Mouse (Mus musculus): ENCODE results near the gene Prim2. TPM values are rescaled to one million over a fixed set of nuclear protein-coding genes. Genes with fewer than 3 reads are reported as not detected.
"Not testable (repeated sequence)": the region's sequence is repeated elsewhere in the genome, so short reads cannot be mapped to it uniquely, and the experiment has no call there.

Gene Prim2
- total RNA-seq, 1 experiment from 2014 or later, result 17.7 TPM

GRCm38 (mm10) chr1:33663163-33663562 is 6.4 kb downstream of the Prim2 start:
- ATAC-seq (replicated peaks; ENCODE audit: insufficient number of reproducible peaks, low FRiP score, low TSS enrichment, poor library complexity, severe bottlenecking), result no peak

GRCm38 (mm10) chr1:33658302-33658701 is 11.3 kb downstream of the Prim2 start:
- no peak for ATAC-seq (replicated peaks; ENCODE audit: insufficient number of reproducible peaks, low FRiP score, low TSS enrichment, poor library complexity, severe bottlenecking)

GRCm38 (mm10) chr1:33657574-33658149 is 11.9 kb downstream of the Prim2 start:
- no peak for ATAC-seq (replicated peaks; ENCODE audit: insufficient number of reproducible peaks, low FRiP score, low TSS enrichment, poor library complexity, severe bottlenecking)

- no peak for ATAC-seq (replicated peaks; ENCODE audit: insufficient number of reproducible peaks, low FRiP score, low TSS enrichment, poor library complexity, severe bottlenecking)
Measured at GRCm38 (mm10) chr1:33650875-33651274, 18.7 kb downstream of the Prim2 start.

GRCm38 (mm10) chr1:33649534-33650108 is 20.0 kb downstream of the Prim2 start:
- no peak for ATAC-seq (replicated peaks; ENCODE audit: insufficient number of reproducible peaks, low FRiP score, low TSS enrichment, poor library complexity, severe bottlenecking)

GRCm38 (mm10) chr1:33649021-33649420 is 20.6 kb downstream of the Prim2 start:
- ATAC-seq (replicated peaks; ENCODE audit: insufficient number of reproducible peaks, low FRiP score, low TSS enrichment, poor library complexity, severe bottlenecking), result no peak

GRCm38 (mm10) chr1:33647661-33648060 is 21.9 kb downstream of the Prim2 start:
- ATAC-seq (replicated peaks; ENCODE audit: insufficient number of reproducible peaks, low FRiP score, low TSS enrichment, poor library complexity, severe bottlenecking), result no peak

GRCm38 (mm10) chr1:33647173-33647572 is 22.4 kb downstream of the Prim2 start:
- ATAC-seq (replicated peaks; ENCODE audit: insufficient number of reproducible peaks, low FRiP score, low TSS enrichment, poor library complexity, severe bottlenecking), result no peak

- no peak for ATAC-seq (replicated peaks; ENCODE audit: insufficient number of reproducible peaks, low FRiP score, low TSS enrichment, poor library complexity, severe bottlenecking)
Measured at GRCm38 (mm10) chr1:33645689-33646088, 23.9 kb downstream of the Prim2 start.

GRCm38 (mm10) chr1:33641139-33641538 is 28.5 kb downstream of the Prim2 start:
- ATAC-seq (replicated peaks; ENCODE audit: insufficient number of reproducible peaks, low FRiP score, low TSS enrichment, poor library complexity, severe bottlenecking), result no peak

- no peak for ATAC-seq (replicated peaks; ENCODE audit: insufficient number of reproducible peaks, low FRiP score, low TSS enrichment, poor library complexity, severe bottlenecking)
Measured at GRCm38 (mm10) chr1:33640089-33640488, 29.5 kb downstream of the Prim2 start.

GRCm38 (mm10) chr1:33639234-33639633 is 30.4 kb downstream of the Prim2 start:
- no peak for ATAC-seq (replicated peaks; ENCODE audit: insufficient number of reproducible peaks, low FRiP score, low TSS enrichment, poor library complexity, severe bottlenecking)

GRCm38 (mm10) chr1:33637827-33638226 is 31.8 kb downstream of the Prim2 start:
- ATAC-seq (replicated peaks; ENCODE audit: insufficient number of reproducible peaks, low FRiP score, low TSS enrichment, poor library complexity, severe bottlenecking), result no peak

- no peak for ATAC-seq (replicated peaks; ENCODE audit: insufficient number of reproducible peaks, low FRiP score, low TSS enrichment, poor library complexity, severe bottlenecking)
Measured at GRCm38 (mm10) chr1:33636421-33637195, 33.0 kb downstream of the Prim2 start.

- ATAC-seq (replicated peaks; ENCODE audit: insufficient number of reproducible peaks, low FRiP score, low TSS enrichment, poor library complexity, severe bottlenecking), result not testable (repeated sequence)
Measured at GRCm38 (mm10) chr1:33631002-33631618, 38.5 kb downstream of the Prim2 start.

- ATAC-seq (replicated peaks; ENCODE audit: insufficient number of reproducible peaks, low FRiP score, low TSS enrichment, poor library complexity, severe bottlenecking), result no peak
Measured at GRCm38 (mm10) chr1:33627803-33628202, 41.8 kb downstream of the Prim2 start.

GRCm38 (mm10) chr1:33627070-33627469 is 42.5 kb downstream of the Prim2 start:
- no peak for ATAC-seq (replicated peaks; ENCODE audit: insufficient number of reproducible peaks, low FRiP score, low TSS enrichment, poor library complexity, severe bottlenecking)

GRCm38 (mm10) chr1:33624900-33625299 is 44.7 kb downstream of the Prim2 start:
- ATAC-seq (replicated peaks; ENCODE audit: insufficient number of reproducible peaks, low FRiP score, low TSS enrichment, poor library complexity, severe bottlenecking), result no peak

- ATAC-seq (replicated peaks; ENCODE audit: insufficient number of reproducible peaks, low FRiP score, low TSS enrichment, poor library complexity, severe bottlenecking), result no peak
Measured at GRCm38 (mm10) chr1:33624441-33624840, 45.2 kb downstream of the Prim2 start.

GRCm38 (mm10) chr1:33621791-33622190 is 47.8 kb downstream of the Prim2 start:
- ATAC-seq (replicated peaks; ENCODE audit: insufficient number of reproducible peaks, low FRiP score, low TSS enrichment, poor library complexity, severe bottlenecking), result no peak

All from monocyte, adult 5-6 weeks (primary cell).